Mouse (Mus musculus) liver, embryonic 13.5 days (tissue): ENCODE measurements around the gene Dennd1a. TPM values are rescaled to one million over a fixed set of nuclear protein-coding genes. Genes with fewer than 3 reads are reported as not detected.

Source experiments
- microRNA-seq: library from miRNA; unstranded; fragments of <30 nt; microRNA quantifications from one replicate; pipeline ENCODE4, GENCODE M21; 2016
- polyA plus RNA-seq: library from polyadenylated mRNA; unstranded; fragments of >200 nt; fragmentation: Nextera tagmentation; extraction: Ambion mirVana; gene quantifications from 2 replicates; pipeline ENCODE4 v1.2.1, GENCODE M21; 2015

Gene Dennd1a
- polyA plus RNA-seq, 1 experiment from 2014 or later: 7.6 TPM

Small RNA genes lying within 50 kb of the gene (microRNA-seq; reads per million reads assigned to microRNA genes)
- gene Gm44455: not detected

Other genes starting within 250 kb of the Dennd1a start
- 2.7 and 2.9 TPM in 2 replicates for gene Lhx2, start 51.9 kb upstream of the Dennd1a start, polyA plus RNA-seq
- 29.9 and 38.3 TPM in 2 replicates for gene Nek6, start 224.3 kb upstream of the Dennd1a start, polyA plus RNA-seq